Mouse (Mus musculus): ENCODE data around the gene Ptma.

DNA sequence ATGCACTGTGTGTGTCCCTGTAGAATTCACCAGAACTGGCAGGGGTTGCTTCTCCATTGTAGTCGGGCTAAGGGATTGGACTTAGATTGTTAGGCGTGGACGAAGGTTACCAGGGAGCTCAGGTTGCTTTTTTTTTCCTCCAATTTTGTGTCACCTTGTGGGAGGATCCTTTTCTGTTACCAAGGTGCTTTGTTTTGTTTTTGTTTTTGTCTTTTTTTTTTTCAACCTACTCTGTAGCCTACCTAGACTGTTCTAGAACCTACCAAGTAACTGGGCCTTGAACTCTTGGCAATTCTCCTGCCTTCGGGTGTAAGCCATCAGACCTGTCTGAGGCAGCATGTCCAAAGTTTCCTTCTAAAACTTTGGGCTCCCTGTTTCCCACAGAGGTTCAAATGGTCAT, 36.6 kb upstream of the Ptma start:
- TF ChIP-seq POLR2A (IDR thresholded peaks at IDR 0.05; ENCODE audit: insufficient read length, low read depth) (no peak), USF1 (IDR thresholded peaks at IDR 0.05; ENCODE audit: low read depth) (no peak), MYOD1 (IDR thresholded peaks at IDR 0.05; ENCODE audit: control insufficient read depth in 1 of 3, insufficient read length in 2 of 3, low read depth in 2 of 3) (no peak), TCF12 (IDR thresholded peaks at IDR 0.05; ENCODE audit: insufficient read depth, poor library complexity, severe bottlenecking) (no peak), CEBPB (IDR thresholded peaks at IDR 0.05; ENCODE audit: insufficient read depth, poor library complexity, severe bottlenecking) (no peak), E2F4 (IDR thresholded peaks at IDR 0.05; ENCODE audit: insufficient read depth) (no peak), MAX (IDR thresholded peaks at IDR 0.05; ENCODE audit: low read depth) (no peak), REST (IDR thresholded peaks at IDR 0.05; ENCODE audit: insufficient read depth, insufficient read length) (no peak), SRF (IDR thresholded peaks at IDR 0.05; ENCODE audit: control insufficient read depth, insufficient read length, low read depth) (no peak)
